Mouse (Mus musculus) liver, embryonic 12.5 days (tissue): ENCODE results near the gene Sgcg. TPM values are rescaled to one million over a fixed set of nuclear protein-coding genes. Genes with fewer than 3 reads are reported as not detected.

Source experiments
- ATAC-seq: fragments of 200-750 bp; cut with Nextera tagmentation; 2 replicates; pipeline ENCODE4 v1.8.0; 2017; ENCODE audit warnings: moderate number of reproducible peaks, mild to moderate bottlenecking, moderate library complexity
- H3K27ac ChIP-seq: fragments of 300-500 bp; sonication (generic); 2 replicates; pipeline ENCODE4 v1.5.1; 2016; ENCODE audit warnings: mild to moderate bottlenecking
- H3K27me3 ChIP-seq: fragments of 300-500 bp; sonication (generic); replicated peaks from 2 replicates; pipeline ENCODE4 v1.6.1; 2016; ENCODE audit warnings: mild to moderate bottlenecking, moderate library complexity
- H3K36me3 ChIP-seq: fragments of 300-500 bp; sonication (generic); 2 replicates; pipeline ENCODE4 v1.6.1; 2016; ENCODE audit warnings: mild to moderate bottlenecking, moderate library complexity
- H3K4me1 ChIP-seq: fragments of 300-500 bp; sonication (generic); 2 replicates; pipeline ENCODE4 v1.6.1; 2016
- H3K4me2 ChIP-seq: fragments of 300-500 bp; sonication (generic); 2 replicates; pipeline ENCODE4 v1.6.1; 2016; ENCODE audit warnings: mild to moderate bottlenecking, moderate library complexity
- H3K4me3 ChIP-seq: fragments of 300-500 bp; sonication (generic); 2 replicates; pipeline ENCODE4 v1.5.1; 2016; ENCODE audit warnings: mild to moderate bottlenecking, moderate library complexity
- H3K9ac ChIP-seq: fragments of 300-500 bp; sonication (generic); 2 replicates; pipeline ENCODE4 v1.6.1; 2016; ENCODE audit warnings: mild to moderate bottlenecking, moderate library complexity
- H3K9me3 ChIP-seq: fragments of 300-500 bp; sonication (generic); replicated peaks from 2 replicates; pipeline ENCODE4 v1.6.1; 2016; ENCODE audit warnings: mild to moderate bottlenecking, moderate library complexity
- WGBS: fragments of 180-500 bp; shearing (Covaris S2); methylation state at CpG from one replicate; pipeline ENCODE4 v1.1.7; 2016; ENCODE audit not compliant: insufficient replicate concordance; 5-methylcytosine and 5-hydroxymethylcytosine counted together
- polyA plus RNA-seq: library from polyadenylated mRNA; unstranded; fragments of >200 nt; fragmentation: Nextera tagmentation; extraction: Ambion mirVana; gene quantifications from 2 replicates; pipeline ENCODE4 v1.2.1, GENCODE M21; 2016

Sgcg gene
- 0.12 and 0.14 TPM in 2 replicates for polyA plus RNA-seq

DNA sequence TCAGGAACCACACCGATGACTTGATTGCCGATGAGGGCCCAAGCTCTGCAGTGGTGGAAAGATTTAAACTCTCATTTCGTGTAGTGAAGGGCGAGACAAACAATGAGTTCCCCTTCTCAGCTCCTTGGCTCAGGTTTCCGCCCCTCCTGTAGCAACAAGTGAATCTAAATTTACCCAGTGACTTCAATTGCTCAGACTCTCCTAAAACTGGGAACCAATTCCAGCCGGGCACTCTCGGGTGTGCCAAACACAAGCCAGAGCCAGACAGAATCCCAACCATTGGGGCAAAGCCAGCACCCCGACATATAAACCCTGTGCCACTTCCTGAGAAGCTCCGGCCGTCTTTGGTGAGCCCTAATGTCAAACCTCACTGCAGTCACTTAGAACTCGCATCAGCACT is at the start of gene Sgcg:
Gene Sgcg (minus strand): TSS at position 139 of the 400 bp plus-strand sequence.
- H3K36me3 ChIP-seq, result no peaks in the 10 kb centered on the region
- no peak within 1 kb of the TSS for H3K9ac ChIP-seq
- no peaks in the 10 kb centered on the region for H3K9me3 ChIP-seq
- H3K4me3 ChIP-seq, result no peak within 1 kb of the TSS
- no peak for ATAC-seq
- 64% methylated on average over 11 of the region's 11 CpGs for WGBS
- no peaks in the 10 kb centered on the region for H3K4me1 ChIP-seq
- H3K4me2 ChIP-seq, result no peak within 1 kb of the TSS
- no peaks in the 10 kb centered on the region for H3K27me3 ChIP-seq
- no peak within 1 kb of the TSS for H3K27ac ChIP-seq

DNA sequence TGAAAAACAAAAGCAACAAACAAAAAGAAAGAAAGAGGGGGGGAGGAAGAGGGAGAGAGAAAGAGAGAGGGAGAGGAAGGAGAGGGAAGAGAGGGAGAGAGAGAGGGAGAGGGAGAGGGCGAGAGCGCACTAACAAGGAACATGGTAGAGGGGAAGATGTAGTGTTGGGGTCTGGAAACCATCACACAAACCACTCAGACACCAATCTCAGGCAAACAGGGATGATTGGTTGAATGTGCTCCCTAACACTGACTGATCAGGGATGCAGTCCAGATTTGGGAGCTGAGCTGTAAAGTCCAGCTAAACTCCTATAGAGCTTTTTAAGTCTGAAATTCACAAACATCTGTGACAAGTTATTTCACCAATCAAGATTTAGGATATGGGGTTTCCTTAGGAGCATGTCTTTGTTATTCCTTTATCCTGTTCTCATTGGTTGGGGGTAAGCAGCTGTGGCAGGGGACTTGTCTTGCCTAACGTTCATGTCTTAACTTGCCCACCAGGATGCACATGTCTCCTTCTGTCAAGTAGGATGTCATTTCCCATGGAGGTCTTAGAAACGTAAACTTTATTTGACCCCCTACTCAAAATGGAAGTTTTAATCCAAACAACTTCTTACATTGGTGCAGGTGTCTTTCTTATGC is 45.8 kb upstream of the Sgcg start:
- no peak overlapping the region for H3K4me3 ChIP-seq
- H3K4me1 ChIP-seq, result 0 out of 2 replicates have a peak, but pooled peaks cover under 1% of the 10 kb centered on the region
- 70% methylated on average over 4 of the region's 4 CpGs for WGBS
- H3K9ac ChIP-seq, result no peak overlapping the region
- no peaks in the 10 kb centered on the region for H3K27me3 ChIP-seq
- H3K27ac ChIP-seq, result no peak overlapping the region
- ATAC-seq, result no peak
- H3K9me3 ChIP-seq, result no peaks in the 10 kb centered on the region
- H3K4me2 ChIP-seq, result no peak overlapping the region
- H3K36me3 ChIP-seq, result no peaks in the 10 kb centered on the region

- no peak overlapping the region for H3K4me3 ChIP-seq
- no peaks in the 10 kb centered on the region for H3K4me1 ChIP-seq
- no peak overlapping the region for H3K9ac ChIP-seq
- H3K9me3 ChIP-seq, result no peaks in the 10 kb centered on the region
- ATAC-seq, result no peak
- H3K4me2 ChIP-seq, result no peak overlapping the region
- H3K27me3 ChIP-seq, result no peaks in the 10 kb centered on the region
- 59% methylated on average over 2 of the region's 2 CpGs for WGBS
- H3K27ac ChIP-seq, result no peak overlapping the region
- no peaks in the 10 kb centered on the region for H3K36me3 ChIP-seq
Measured at GRCm38 (mm10) chr14:61302428-61302827, 44.1 kb upstream of the Sgcg start.

DNA sequence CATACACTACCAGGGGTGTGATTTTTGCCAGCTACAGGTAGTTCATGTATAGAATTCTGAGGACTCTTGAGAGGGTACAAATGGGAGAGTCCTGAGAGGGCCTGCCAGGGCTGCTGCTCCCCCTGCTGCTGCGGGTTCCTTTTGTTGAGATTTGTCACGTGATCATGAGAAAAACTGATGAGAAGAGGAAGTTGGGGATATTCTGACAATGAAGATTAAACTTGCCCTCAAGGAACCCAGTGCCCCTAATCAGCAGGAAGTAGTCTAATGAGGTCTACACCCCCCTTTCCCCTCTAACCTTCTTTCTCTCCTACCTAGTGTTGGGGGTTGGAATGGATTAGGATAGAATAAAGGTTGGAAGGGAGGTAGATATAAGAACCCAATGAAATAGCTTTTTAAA is 43.0 kb upstream of the Sgcg start:
- H3K27me3 ChIP-seq, result 0 out of 2 replicates have a peak, but pooled peaks cover 3% of the 10 kb centered on the region
- no peak overlapping the region for H3K4me3 ChIP-seq
- H3K9me3 ChIP-seq, result no peaks in the 10 kb centered on the region
- H3K27ac ChIP-seq, result no peak overlapping the region
- H3K36me3 ChIP-seq, result no peaks in the 10 kb centered on the region
- WGBS, result 23% methylated on average over 2 of the region's 2 CpGs
- no peak overlapping the region for H3K4me2 ChIP-seq
- H3K9ac ChIP-seq, result no peak overlapping the region
- H3K4me1 ChIP-seq, result no peaks in the 10 kb centered on the region
- no peak for ATAC-seq

- no peaks in the 10 kb centered on the region for H3K9me3 ChIP-seq
- H3K4me1 ChIP-seq, result no peaks in the 10 kb centered on the region
- H3K27me3 ChIP-seq, result 0 out of 2 replicates have a peak, but pooled peaks cover 3% of the 10 kb centered on the region
- no peak overlapping the region for H3K4me3 ChIP-seq
- no peak overlapping the region for H3K27ac ChIP-seq
- no peak overlapping the region for H3K4me2 ChIP-seq
- no peaks in the 10 kb centered on the region for H3K36me3 ChIP-seq
- no peak overlapping the region for H3K9ac ChIP-seq
- 72% methylated on average over 6 of the region's 6 CpGs for WGBS
- no peak for ATAC-seq
Measured at GRCm38 (mm10) chr14:61299810-61300209, 41.5 kb upstream of the Sgcg start.

- no peak overlapping the region for H3K27ac ChIP-seq
- H3K36me3 ChIP-seq, result no peaks in the 10 kb centered on the region
- 11% methylated on average over 6 of the region's 6 CpGs for WGBS
- peak overlapping the region; percentile 42 for H3K4me2 ChIP-seq
- 0 out of 2 replicates have a peak, but pooled peaks cover 3% of the 10 kb centered on the region for H3K27me3 ChIP-seq
- H3K4me1 ChIP-seq, result no peaks in the 10 kb centered on the region; the same call in 1 of the 2 replicates
- H3K4me3 ChIP-seq, result peak overlapping the region; percentile 4; the same call in 1 of the 2 replicates
- no peak overlapping the region for H3K9ac ChIP-seq
- ATAC-seq, result no peak
- no peaks in the 10 kb centered on the region for H3K9me3 ChIP-seq
Measured at GRCm38 (mm10) chr14:61294738-61295079, 36.4 kb upstream of the Sgcg start.

- Histone ChIP-seq H3K4me2 (peak overlapping the region; percentile 42), H3K4me1 (peaks cover 1% of the 10 kb centered on the region; the same call in 1 of the 2 replicates), H3K36me3 (no peaks in the 10 kb centered on the region), H3K9ac (no peak overlapping the region), H3K27ac (no peak overlapping the region), H3K27me3 (0 out of 2 replicates have a peak, but pooled peaks cover 3% of the 10 kb centered on the region), H3K4me3 (peak overlapping the region; percentile 4; the same call in 1 of the 2 replicates), H3K9me3 (no peaks in the 10 kb centered on the region)
- WGBS, result 40% methylated on average over 16 of the region's 16 CpGs
- ATAC-seq, result peak; percentile 64; the same call in 1 of the 2 replicates
Measured at GRCm38 (mm10) chr14:61293884-61294737, 35.8 kb upstream of the Sgcg start.

- ATAC-seq, result no peak
- Histone ChIP-seq H3K9me3 (no peaks in the 10 kb centered on the region), H3K36me3 (no peaks in the 10 kb centered on the region), H3K27me3 (no peaks in the 10 kb centered on the region), H3K9ac (no peak overlapping the region), H3K27ac (no peak overlapping the region), H3K4me3 (no peak overlapping the region), H3K4me2 (no peak overlapping the region), H3K4me1 (peaks cover 7% of the 10 kb centered on the region)
- 64% methylated on average over 3 of the region's 3 CpGs for WGBS
Measured at GRCm38 (mm10) chr14:61290664-61291063, 32.4 kb upstream of the Sgcg start.

GRCm38 (mm10) chr14:61288606-61289286 is 30.5 kb upstream of the Sgcg start:
- Histone ChIP-seq H3K4me2 (peak overlapping the region; percentile 48), H3K4me1 (peaks cover 7% of the 10 kb centered on the region; the same call in 1 of the 2 replicates), H3K4me3 (peak overlapping the region; percentile 31), H3K9me3 (no peaks in the 10 kb centered on the region), H3K27ac (no peak overlapping the region), H3K27me3 (no peaks in the 10 kb centered on the region), H3K9ac (no peak overlapping the region), H3K36me3 (no peaks in the 10 kb centered on the region)
- 22% methylated on average over 19 of the region's 19 CpGs for WGBS
- ATAC-seq, result no peak

GRCm38 (mm10) chr14:61278676-61279300 is 20.5 kb upstream of the Sgcg start:
- H3K4me2 ChIP-seq, result no peak overlapping the region
- H3K9ac ChIP-seq, result no peak overlapping the region
- no peaks in the 10 kb centered on the region for H3K36me3 ChIP-seq
- no peaks in the 10 kb centered on the region for H3K9me3 ChIP-seq
- no peak overlapping the region for H3K27ac ChIP-seq
- ATAC-seq, result no peak
- no peaks in the 10 kb centered on the region for H3K4me1 ChIP-seq
- 51% methylated on average over 7 of the region's 7 CpGs for WGBS
- H3K27me3 ChIP-seq, result peaks cover 37% of the 10 kb centered on the region
- no peak overlapping the region for H3K4me3 ChIP-seq

- Histone ChIP-seq H3K36me3 (no peaks in the 10 kb centered on the region), H3K4me1 (no peaks in the 10 kb centered on the region), H3K27me3 (peaks cover 50% of the 10 kb centered on the region), H3K9me3 (no peaks in the 10 kb centered on the region), H3K27ac (no peak overlapping the region), H3K9ac (no peak overlapping the region), H3K4me3 (no peak overlapping the region), H3K4me2 (no peak overlapping the region)
- 16% methylated on average over 1 of the region's 1 CpGs for WGBS
- no peak for ATAC-seq
Measured at GRCm38 (mm10) chr14:61277285-61277684, 19.0 kb upstream of the Sgcg start.
